Mouse (Mus musculus): ENCODE measurements around the gene 2310034G01Rik. TPM values are rescaled to one million over a fixed set of nuclear protein-coding genes. Genes with fewer than 3 reads are reported as not detected.
A peak's percentile ranks its signal among the peaks of the same experiment; 100 is the strongest.

The 2310034G01Rik gene
- total RNA-seq, 1 experiment from 2014 or later: 0.74 TPM

- peak; percentile 24 for DNase-seq
Observed at GRCm38 (mm10) chr19:46314872-46315742, 35.0 kb downstream of the 2310034G01Rik start.

GRCm38 (mm10) chr19:46314151-46314601, 35.9 kb downstream of the 2310034G01Rik start:
- DNase-seq: no peak

- DNase-seq: no peak
Observed at GRCm38 (mm10) chr19:46313591-46313990, 36.5 kb downstream of the 2310034G01Rik start.

GRCm38 (mm10) chr19:46313116-46313515, 37.0 kb downstream of the 2310034G01Rik start:
- no peak for DNase-seq

- no peak for DNase-seq
Observed at GRCm38 (mm10) chr19:46312566-46312965, 37.5 kb downstream of the 2310034G01Rik start.

- DNase-seq: no peak
Observed at GRCm38 (mm10) chr19:46311341-46311740, 38.8 kb downstream of the 2310034G01Rik start.

GRCm38 (mm10) chr19:46310312-46310865, 39.7 kb downstream of the 2310034G01Rik start:
- no peak for DNase-seq

- DNase-seq: no peak
Observed at GRCm38 (mm10) chr19:46309651-46310305, 40.3 kb downstream of the 2310034G01Rik start.

- DNase-seq: peak; percentile 89
Observed at GRCm38 (mm10) chr19:46308706-46309435, 41.2 kb downstream of the 2310034G01Rik start.

GRCm38 (mm10) chr19:46308303-46308702, 41.8 kb downstream of the 2310034G01Rik start:
- DNase-seq: no peak

GRCm38 (mm10) chr19:46307781-46308180, 42.3 kb downstream of the 2310034G01Rik start:
- no peak for DNase-seq

- no peak for DNase-seq
Observed at GRCm38 (mm10) chr19:46306751-46307289, 43.3 kb downstream of the 2310034G01Rik start.

- DNase-seq: no peak
Observed at GRCm38 (mm10) chr19:46306268-46306610, 43.9 kb downstream of the 2310034G01Rik start.

- peak; percentile 94 for DNase-seq
Observed at GRCm38 (mm10) chr19:46305432-46306267, 44.5 kb downstream of the 2310034G01Rik start.

- peak; percentile 50 for DNase-seq
Observed at GRCm38 (mm10) chr19:46304908-46305333, 45.2 kb downstream of the 2310034G01Rik start.

GRCm38 (mm10) chr19:46304216-46304841, 45.8 kb downstream of the 2310034G01Rik start, which contains the start of gene Nfkb2:
TSS of gene Nfkb2 (plus strand) at chr19:46304320.
- peak; percentile 97 for DNase-seq

GRCm38 (mm10) chr19:46303251-46304215, 46.6 kb downstream of the 2310034G01Rik start:
- no peak for DNase-seq

GRCm38 (mm10) chr19:46302551-46302950, 47.6 kb downstream of the 2310034G01Rik start:
- no peak for DNase-seq

All from adrenal gland, postnatal 14 days (tissue).